Mouse (Mus musculus): ENCODE results near the gene Peli1. TPM values are rescaled to one million over a fixed set of nuclear protein-coding genes. Genes with fewer than 3 reads are reported as not detected.
A peak's percentile ranks its signal among the peaks of the same experiment; 100 is the strongest.
"Not testable (repeated sequence)": the region's sequence is repeated elsewhere in the genome, so short reads cannot be mapped to it uniquely, and the experiment has no call there.

The Peli1 gene
- total RNA-seq, 2 experiments from 2014 or later = 39.4 to 48.0 TPM

DNA sequence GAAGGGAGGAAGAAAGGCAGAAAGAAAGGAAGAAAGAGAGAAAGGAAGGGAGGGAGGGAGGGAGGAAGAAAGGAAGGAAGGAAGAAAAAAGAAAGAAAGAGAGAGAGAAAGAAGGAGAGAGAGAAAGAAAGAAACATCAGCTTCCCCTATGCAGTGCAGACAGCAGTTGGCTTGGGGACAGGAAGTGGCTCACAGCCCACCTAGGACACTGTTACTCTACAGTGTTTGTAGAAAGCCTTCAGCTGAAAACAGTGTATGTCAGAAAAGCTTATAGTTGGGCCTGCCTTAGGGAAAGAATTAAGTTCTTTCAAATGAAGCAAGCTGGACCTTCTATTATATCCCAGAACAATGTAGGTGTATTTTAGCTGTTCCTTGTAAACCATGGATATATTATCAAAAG, 85.4 kb downstream of the Peli1 start:
- no peak for DNase-seq (ENCODE audit: extremely low spot score in 1 of 2, low spot score in 2 of 2)
- Histone ChIP-seq H3K27ac (no peak overlapping the region), H3K4me3 (no peak overlapping the region)
- no peak for TF ChIP-seq CTCF (IDR thresholded peaks at IDR 0.05)
- intact Hi-C loops (cut with DNase I) = loop anchor here (10.0 kb wide), 1 partner anchor 278 kb away; no protein-coding TSS in a partner anchor

DNA sequence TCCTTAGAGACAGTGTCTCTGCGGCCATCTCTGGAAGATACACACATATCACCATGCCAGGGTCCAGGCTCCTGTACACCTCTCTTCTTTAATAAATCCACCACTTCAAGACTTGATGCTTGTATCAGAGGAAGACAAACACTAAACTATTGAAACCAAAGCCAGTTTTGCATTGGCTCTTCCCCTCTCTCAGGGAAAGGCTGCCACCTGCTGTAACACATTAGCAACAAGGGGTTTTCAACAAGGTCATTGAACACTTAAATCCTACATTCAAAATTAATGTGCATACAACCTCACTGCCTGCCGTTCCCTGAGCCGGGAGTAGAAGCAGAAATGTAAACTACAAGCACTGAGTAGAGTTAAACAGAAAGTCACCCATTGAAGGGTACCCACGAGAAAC, 87.3 kb downstream of the Peli1 start:
- intact Hi-C loops (cut with DNase I) = loop anchor here (1.0 to 10.0 kb wide), 4 partner anchors 88 to 384 kb away; partner anchors contain the start of gene Peli1
- no peak overlapping the region for H3K27ac ChIP-seq
- peak in 1 of 2 experiments; percentile 44 for DNase-seq (ENCODE audit: extremely low spot score in 1 of 2, low spot score in 2 of 2)
- no peak overlapping the region for H3K4me3 ChIP-seq
- peak; percentile 72 for TF ChIP-seq CTCF (IDR thresholded peaks at IDR 0.05)

DNA sequence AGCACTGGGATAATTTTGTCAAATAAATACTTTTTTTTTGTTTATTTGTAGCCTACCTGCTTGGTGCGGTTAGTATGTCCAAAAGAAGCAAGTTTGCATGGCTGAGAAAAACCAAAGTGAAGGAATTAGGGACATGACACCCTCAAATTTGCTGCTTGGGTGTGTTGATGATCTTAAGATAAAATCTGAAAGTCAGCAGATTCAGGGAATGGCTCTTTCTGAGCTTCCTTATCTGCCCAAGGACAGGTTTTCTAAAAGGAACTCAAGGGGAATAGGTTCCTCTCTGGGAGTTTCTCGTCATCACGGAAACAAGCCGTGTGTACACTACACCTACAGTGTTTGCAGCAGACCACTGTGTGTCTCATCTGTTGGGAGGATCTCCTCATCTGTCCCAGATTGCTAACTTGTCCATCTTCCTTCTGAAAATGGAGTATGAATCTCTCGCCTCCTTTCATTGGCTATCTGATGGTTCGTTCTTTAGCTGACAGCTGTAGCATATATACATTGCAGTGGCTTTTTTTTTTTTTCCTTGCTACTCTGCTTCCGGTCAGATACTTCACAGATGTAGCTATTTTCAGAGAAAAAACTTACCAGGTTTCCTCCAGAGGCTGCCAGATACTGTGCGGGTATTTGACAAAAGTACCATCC, 88.0 kb downstream of the Peli1 start:
- Histone ChIP-seq H3K4me3 (no peak overlapping the region), H3K27ac (no peak overlapping the region)
- no peak for TF ChIP-seq CTCF (IDR thresholded peaks at IDR 0.05)
- no peak for DNase-seq (ENCODE audit: extremely low spot score in 1 of 2, low spot score in 2 of 2)
- intact Hi-C loops (cut with DNase I) = loop anchor here (1.0 to 10.0 kb wide), 4 partner anchors 88 to 385 kb away; partner anchors contain the start of gene Peli1

DNA sequence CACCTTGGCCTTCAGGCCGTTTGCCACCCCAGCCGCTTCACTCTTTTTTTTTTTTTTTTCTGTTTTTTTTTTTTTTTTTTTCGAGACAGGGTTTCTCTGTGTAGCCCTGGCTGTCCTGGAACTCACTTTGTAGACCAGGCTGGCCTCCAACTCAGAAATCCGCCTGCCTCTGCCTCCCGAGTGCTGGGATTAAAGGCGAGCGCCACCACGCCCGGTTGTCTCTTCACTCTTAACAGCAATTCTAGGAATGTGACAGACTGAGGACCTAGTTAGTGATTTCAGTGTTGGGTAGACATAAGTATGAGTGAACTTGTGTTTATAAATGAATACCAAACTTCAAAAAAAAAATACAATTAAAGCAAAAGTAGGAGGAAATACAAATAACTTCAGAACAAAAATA, 88.8 kb downstream of the Peli1 start:
- intact Hi-C loops (cut with DNase I) = loop anchor here (2.0 to 10.0 kb wide), 2 partner anchors 89 to 275 kb away; partner anchors contain the start of gene Peli1
- H3K4me3 ChIP-seq; H3K27ac ChIP-seq; DNase-seq (ENCODE audit: extremely low spot score in 1 of 2, low spot score in 2 of 2): not testable (repeated sequence)

DNA sequence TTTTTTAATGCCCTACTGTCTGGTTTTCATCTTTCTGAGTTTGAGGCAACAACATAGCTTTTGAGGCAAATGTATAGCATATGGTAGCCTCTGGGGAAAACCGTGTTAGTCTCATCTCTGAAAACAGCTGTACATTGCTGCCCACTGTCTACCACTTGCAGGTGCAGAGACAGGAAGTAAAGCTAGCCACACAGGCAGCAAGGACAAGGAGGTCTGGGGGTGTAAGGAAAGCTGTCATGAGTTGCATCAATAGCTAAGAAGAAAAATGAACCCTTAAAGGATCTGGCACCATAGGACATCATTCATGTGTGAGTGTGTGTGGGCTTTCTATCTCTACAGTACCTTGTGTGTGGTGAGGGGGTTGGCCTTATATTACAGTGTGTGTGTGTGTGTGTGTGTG, 89.6 kb downstream of the Peli1 start:
- no peak overlapping the region for H3K4me3 ChIP-seq
- DNase-seq (ENCODE audit: extremely low spot score in 1 of 2, low spot score in 2 of 2) = no peak
- no peak for TF ChIP-seq CTCF (IDR thresholded peaks at IDR 0.05)
- no peak overlapping the region for H3K27ac ChIP-seq
- intact Hi-C loops (cut with DNase I) = no loop called here

DNA sequence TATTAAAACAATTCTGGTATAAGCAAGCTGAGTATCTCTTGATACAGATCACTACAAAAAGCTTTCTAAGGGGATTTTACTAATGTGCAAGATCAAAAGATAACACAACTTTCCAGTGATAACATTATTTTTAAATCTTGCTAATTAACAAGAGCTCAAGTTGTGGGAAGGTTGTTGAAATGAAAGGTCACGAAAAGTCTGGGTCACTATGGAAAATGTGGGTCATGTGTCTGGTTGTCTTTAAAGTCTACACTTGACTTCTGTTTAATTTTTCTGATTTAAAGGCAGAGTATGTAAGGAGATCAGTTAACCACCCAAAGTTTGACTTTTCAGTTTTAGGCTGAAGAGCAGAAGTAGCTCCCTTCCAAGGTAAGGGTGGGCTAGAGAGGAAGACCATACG, 90.5 kb downstream of the Peli1 start:
- no peak overlapping the region for H3K27ac ChIP-seq
- intact Hi-C loops (cut with DNase I) = no loop called here
- H3K4me3 ChIP-seq = no peak overlapping the region
- DNase-seq (ENCODE audit: extremely low spot score in 1 of 2, low spot score in 2 of 2) = no peak
- TF ChIP-seq CTCF (IDR thresholded peaks at IDR 0.05) = no peak

DNA sequence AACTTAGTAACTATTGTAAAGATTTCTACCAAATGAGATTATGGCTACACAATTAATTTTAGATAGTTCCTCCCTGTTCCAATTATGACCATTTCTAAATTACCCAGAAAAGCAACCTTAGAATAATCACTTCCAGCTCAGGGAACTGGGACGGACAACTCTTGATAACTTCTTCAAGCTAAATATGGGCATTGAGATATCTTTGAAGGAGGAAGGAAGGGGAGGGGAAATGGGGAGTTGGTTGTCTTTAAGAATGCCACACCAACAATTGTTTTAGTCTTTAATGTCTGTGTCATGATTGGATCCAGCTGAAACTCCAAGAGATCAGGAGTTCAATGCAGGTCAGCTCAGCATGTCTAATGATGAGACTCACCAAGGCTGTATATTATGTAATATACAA, 91.6 kb downstream of the Peli1 start:
- intact Hi-C loops (cut with DNase I) = no loop called here
- Histone ChIP-seq H3K27ac (no peak overlapping the region), H3K4me3 (no peak overlapping the region)
- TF ChIP-seq CTCF (IDR thresholded peaks at IDR 0.05) = no peak
- no peak for DNase-seq (ENCODE audit: extremely low spot score in 1 of 2, low spot score in 2 of 2)

DNA sequence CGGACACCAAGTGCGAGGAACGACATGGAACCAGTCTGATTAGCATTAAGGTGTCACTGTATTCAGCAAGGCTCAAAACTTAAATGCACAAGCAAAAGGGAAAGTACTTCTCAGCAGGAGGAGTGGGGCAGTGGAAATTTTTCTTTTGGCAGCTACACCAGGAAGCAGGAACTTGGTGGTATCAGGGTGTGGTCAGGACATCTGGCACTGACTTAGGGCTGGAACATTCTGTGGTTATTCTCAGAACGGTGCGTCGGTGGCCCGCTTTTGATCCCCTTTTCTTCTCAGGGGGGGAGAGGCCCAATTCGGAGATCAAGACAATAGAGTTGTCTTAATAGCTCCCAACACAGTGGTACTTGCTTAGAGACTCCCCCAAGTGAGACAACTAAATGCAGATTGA, 100.7 kb downstream of the Peli1 start:
- intact Hi-C loops (cut with DNase I); H3K4me3 ChIP-seq; DNase-seq (ENCODE audit: extremely low spot score in 1 of 2, low spot score in 2 of 2); H3K27ac ChIP-seq: not testable (repeated sequence)

DNA sequence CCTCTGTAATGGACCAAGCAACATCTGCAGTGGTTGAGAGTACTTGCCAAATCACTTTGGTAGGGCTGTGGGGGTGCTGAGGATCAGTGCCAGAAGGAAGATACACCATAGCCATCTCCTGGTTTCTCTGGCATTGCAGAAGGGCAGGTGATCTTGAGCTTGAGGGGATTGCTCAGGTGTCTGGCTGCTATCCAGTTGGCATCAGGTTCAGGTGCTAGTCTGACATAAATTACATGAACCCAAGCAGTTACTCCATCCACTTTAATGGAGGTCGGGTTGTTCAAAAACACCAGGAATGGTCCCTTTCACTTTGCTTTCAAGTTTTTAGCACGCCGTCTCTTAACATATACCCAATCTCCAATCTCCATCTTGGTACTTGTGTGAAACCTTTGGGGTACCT, 103.8 kb downstream of the Peli1 start:
- Histone ChIP-seq H3K4me3 (no peak overlapping the region), H3K27ac (no peak overlapping the region)
- no peak for DNase-seq (ENCODE audit: extremely low spot score in 1 of 2, low spot score in 2 of 2)
- no peak for TF ChIP-seq CTCF (IDR thresholded peaks at IDR 0.05)
- intact Hi-C loops (cut with DNase I) = no loop called here

Other genes starting within 250 kb of the Peli1 start
- gene Vps54, start 148.0 kb downstream of the Peli1 start, total RNA-seq (2021) = 10 to 100 TPM; 30.7 to 32.1 TPM

Data from left cerebral cortex, adult 2 months (tissue).